Mouse (Mus musculus): ENCODE data around the gene Dzank1.
A peak's percentile ranks its signal among the peaks of the same experiment; 100 is the strongest.

The Dzank1 gene

DNA sequence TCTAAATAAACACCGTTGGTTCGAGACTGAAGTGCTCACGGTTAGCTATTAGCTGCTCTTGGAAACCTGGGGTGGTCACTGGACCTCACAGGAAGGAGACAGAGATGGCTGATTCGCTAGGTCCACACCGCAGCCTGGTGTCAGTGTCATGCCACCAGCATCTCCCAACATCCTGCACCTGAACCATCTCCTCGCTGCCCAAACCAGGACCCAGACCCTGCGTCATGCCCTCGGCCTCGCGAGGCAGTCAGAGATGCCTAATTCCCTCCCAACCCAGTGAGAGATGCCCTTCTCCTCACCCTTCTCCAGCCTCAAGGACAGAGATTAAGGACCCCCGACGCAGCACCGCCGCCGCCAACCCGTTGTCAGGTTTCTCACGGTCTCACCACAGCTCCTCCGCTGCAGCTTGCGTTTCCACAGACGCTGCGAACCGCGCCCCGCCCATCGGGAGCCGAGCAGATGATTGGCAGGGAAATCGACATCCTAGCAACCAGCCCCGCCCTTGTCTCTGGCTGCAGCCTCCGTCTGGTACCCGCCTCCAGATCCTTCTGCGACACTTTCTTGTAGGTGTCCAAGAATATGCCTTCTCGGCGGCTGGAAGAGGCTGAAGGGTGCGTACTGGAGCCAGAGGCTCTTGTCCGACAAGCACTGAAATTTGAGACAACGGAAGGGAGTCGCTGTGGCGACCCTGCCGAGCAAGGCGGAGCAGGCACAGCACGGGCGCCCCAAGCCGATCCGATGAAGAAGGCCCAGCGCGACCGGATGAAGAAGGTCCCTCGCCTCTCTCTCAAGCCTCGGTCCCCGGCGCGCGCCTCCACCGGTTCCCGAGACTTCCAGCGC is at the start of gene Dzank1, which contains the start of gene Polr3f:
Gene Dzank1 (minus strand): TSS at position 434 of the 840 bp plus-strand sequence.
Gene Polr3f (plus strand): TSS at position 738 of the 840 bp plus-strand sequence.
- DNase-seq (ENCODE audit: low read depth): peak; percentile 90

- peak; percentile 93 for DNase-seq (ENCODE audit: low read depth)
Measured at GRCm38 (mm10) chr2:144555820-144556552, 28.8 kb upstream of the Dzank1 start, which contains the start of gene Sec23b. Gene Sec23b, plus strand, starts transcription at chr2:144556229.

- no peak for DNase-seq (ENCODE audit: low read depth)
Measured at GRCm38 (mm10) chr2:144555286-144555819, 28.1 kb upstream of the Dzank1 start.

DNA sequence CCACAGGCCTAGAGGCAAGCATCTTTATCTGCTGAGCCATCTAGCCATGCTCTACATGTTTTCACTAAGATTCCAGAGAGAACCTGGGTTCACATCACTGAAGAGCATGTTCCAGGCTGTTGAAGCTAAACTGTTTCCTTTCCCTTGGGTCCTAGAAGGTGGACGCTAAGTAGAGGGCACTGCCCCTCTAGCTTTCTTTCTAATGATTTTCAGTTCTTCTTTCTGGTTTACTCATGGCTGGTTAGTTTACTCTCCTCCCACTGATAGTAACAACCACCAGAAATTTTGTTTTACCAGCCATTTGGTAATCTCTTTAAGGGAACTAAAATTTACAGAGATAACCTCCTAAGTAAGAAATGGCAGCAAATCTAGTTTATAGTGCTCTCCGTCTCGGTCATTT is 26.7 kb upstream of the Dzank1 start:
- DNase-seq (ENCODE audit: low read depth): no peak

DNA sequence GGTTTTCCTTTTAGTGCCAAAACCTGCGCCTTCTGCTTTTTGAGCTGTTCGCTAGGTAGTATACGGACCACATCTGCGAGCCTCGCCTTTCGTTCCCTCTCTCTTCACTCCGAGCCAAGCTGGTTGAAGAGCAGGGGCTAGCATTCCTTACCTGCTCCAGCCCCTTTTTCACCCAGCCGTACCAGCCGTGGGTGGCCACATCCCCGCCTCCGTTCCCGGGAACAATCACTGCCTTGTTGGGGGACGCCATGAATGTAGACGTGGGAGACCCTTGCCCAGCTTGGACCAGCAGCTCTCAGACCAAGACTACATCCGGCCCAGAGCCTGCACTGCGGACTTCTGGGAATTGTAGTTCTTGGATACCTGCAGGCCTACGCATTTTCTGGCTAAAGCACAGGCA is 23.3 kb upstream of the Dzank1 start, which contains the start of gene Rbbp9:
Gene Rbbp9 (minus strand): TSS at position 341 of the 400 bp plus-strand sequence.
- no peak for DNase-seq (ENCODE audit: low read depth)

DNA sequence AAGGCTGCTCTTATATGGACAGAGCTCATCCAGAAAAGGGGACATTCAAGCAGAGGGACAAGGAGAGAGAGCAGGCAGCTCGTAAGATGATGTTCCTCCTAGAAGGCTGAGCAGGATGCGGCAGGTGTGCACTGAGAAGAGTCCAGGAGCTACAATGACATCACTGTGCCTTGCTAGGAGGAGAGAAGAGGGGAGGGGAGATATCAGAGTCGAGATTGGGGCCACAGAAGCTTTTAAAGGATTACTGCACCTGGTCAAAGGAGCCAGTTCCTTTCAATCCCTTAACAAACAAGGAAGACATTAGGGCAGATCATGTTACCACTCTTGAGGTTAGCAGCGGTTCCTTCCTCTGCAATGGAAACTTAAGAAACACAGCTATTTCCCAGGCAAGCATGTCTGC is 20.3 kb upstream of the Dzank1 start:
- DNase-seq (ENCODE audit: low read depth): no peak

DNA sequence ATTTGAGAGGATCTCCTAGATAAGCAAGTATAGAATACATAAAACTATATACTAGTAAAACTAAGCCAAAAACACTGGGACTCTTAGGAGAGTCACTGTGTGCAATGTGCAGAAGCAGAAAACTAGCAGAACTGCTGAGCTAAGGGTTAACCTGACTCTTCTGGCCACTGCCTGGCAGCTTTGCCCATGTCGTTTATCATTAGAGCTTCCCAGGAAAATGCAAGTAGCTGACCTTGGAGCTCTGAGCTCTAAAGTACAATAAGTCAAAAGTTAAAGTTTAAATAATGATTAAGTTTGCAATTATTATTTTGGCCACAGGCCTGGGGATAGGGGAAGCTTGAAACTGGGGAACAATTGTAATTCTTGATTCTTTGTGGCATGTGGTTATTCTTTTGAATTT is 18.3 kb upstream of the Dzank1 start:
- DNase-seq (ENCODE audit: low read depth): no peak

DNA sequence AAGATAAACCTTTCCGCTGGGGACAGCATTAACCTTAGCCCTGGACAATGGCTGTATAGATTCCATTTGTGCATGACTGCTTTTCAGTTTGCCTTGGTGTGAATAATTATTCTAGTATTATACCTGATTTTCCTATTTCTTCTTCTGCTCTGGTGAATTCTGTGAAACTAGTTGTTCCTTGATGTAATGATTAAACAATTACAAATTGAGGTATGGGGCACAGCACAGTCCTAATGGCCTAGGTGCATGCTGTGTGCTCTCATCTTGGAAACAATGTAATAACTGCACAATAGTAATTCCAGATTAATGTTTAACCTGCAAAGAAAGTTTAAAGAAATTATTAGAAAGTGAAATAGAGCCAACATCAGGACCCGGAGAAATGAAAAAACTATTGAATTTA is 17.8 kb upstream of the Dzank1 start:
- no peak for DNase-seq (ENCODE audit: low read depth)

GRCm38 (mm10) chr2:144544630-144545029 is 17.4 kb upstream of the Dzank1 start:
- no peak for DNase-seq (ENCODE audit: low read depth)

GRCm38 (mm10) chr2:144543670-144544069 is 16.5 kb upstream of the Dzank1 start:
- no peak for DNase-seq (ENCODE audit: low read depth)

- DNase-seq (ENCODE audit: low read depth): no peak
Measured at GRCm38 (mm10) chr2:144541246-144541645, 14.0 kb upstream of the Dzank1 start.

DNA sequence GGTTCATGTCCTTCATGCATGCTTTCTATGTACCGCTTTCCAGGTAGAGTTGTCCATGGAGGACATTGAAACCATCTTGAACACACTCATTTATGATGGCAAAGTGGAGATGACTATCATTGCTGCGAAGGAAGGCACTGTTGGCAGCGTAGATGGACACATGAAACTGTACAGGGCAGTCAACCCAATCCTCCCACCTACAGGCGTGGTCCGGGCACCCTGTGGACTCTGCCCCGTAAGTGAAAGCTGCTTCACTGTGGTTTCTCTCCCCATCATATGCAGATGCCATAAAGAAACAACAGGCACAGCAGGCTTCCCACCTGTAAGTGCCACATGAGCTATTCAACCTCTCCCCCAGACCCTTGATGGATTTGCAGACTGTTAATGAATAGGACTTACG is 9.9 kb upstream of the Dzank1 start:
- DNase-seq (ENCODE audit: low read depth): no peak

DNA sequence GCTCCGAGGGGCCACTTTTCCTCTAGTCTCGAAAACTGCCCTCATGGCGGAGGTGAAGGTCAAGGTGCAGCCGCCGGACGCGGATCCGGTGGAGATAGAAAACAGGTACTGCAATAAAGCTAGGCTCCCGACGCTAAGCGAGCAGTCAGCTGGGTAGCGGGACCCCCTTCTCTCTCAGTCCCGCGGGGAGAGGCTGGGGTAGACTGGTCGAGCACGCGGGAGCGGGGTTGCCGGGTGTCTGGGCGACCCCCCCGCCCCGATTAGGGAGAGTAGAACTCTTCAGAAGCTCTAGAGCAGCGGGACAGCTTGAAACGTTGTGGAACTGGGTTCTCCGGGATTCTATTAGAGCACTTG is 584 bp upstream of the Dzank1 start:
- no peak for DNase-seq (ENCODE audit: low read depth)

DNA sequence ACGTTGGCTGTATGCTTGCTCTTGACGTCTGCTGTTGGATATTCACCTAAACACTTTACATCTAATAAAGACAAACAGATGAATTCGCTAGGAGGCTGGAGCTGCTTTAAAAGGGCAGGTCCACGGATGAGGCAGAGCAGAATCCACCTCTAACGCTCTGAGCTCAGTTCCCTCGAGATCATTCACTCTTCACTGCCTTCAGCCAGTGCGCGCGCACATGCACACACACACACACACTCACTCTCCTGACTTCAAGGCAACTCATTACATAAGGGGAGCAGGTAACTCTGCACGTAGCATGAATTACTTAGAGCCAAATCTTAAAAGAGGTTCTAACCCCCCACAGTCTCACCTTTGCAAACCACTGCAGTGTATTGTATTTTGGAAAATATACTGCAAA is 1.4 kb downstream of the Dzank1 start:
- DNase-seq (ENCODE audit: low read depth): no peak

DNA sequence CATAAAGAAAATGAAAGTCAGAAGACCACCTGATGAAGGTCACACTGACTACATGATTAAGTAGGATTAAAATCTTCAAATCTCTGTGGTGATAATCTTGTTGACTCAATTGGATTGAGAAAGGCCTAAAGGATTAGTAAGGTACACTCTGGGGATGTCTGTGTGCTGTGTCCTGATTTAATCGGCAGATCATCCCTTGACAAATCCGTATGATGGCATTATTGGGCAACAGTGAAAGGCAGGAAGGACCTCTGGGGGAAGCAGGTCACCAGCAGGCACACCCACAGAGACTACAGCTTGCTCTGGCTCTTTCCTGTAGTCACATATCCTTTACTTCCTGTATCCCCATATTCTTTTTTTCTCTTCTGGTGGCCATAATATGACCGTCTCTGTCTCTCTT is 7.4 kb downstream of the Dzank1 start:
- no peak for DNase-seq (ENCODE audit: low read depth)

DNA sequence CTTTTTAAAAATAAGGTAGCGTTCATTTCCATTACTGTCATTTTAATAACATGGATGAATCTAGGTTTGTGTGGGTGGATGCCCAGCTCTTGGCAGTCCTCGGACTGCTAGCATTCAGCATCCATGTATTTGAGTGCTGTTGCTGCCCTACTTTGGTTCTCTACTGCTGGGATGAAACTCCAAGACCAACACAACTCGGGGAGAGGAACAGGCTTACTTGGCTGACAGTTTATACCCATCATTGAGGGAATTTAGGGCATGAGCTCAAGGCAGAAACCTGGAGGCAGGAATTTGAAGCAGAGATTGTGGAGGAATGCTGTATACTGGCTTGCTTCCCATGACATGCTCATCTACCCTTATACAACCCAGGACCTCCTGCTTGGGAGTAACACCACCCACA is 12.6 kb downstream of the Dzank1 start:
- no peak for DNase-seq (ENCODE audit: low read depth)

DNA sequence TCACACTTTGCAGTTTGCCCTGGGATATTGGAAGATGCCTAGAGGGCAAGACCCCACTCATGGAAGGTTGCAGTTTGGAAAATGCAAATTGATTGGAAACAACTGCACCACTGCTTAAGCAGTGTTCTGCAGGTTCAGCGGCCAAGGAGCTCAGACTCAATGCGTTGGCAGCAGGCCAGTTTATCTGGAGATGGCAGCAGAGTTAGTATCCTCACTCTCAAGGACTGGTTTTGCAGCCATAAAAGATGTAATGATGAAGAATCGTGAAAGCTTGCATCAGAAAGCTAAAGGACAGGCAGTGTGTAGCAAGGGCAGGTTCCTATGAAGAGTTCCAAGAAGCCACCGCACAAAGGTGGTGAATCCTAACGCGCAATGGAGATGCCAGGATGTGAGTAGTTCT is 25.1 kb downstream of the Dzank1 start:
- DNase-seq (ENCODE audit: low read depth): no peak

GRCm38 (mm10) chr2:144489342-144489741 is 37.9 kb downstream of the Dzank1 start:
- DNase-seq (ENCODE audit: low read depth): no peak

DNA sequence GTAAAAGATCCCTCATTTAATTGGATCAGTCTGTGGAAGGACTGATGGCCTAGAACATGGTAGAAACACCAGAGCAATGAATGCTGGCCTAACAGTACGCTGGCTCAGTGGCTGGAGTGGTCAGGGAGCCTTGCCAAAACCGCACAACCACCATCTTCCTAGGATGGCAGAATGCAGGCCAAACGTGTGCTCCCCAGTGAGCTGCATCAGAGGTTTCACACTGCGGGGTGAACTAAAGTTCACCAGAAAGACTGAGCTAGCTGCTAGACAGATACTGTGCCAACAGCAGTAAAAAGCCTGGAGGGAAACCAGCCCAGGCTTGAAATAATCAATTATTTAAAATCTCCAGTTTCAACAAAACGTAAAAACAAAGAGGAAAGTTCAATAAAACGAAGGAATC is 39.7 kb downstream of the Dzank1 start:
- DNase-seq (ENCODE audit: low read depth): no peak

DNA sequence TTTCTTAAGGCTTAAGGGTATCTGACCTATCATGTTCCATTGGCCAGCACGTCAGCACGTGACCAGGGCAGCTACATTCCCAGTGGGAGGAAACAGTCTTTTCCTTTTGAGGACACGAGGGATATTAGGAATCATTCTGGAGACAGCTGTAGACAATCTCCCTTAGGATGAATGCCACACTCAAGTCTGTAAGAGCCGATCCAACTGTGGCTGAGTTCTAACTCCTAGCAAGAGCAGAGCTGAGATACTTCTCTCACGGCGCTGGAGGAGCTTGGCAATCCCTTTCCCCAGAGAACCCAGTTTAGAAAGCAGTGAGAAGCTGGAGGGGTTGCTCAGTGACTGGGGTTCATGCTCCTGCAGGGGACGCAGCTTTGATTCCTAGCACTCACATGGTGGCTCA is 41.8 kb downstream of the Dzank1 start:
- DNase-seq (ENCODE audit: low read depth): no peak

DNA sequence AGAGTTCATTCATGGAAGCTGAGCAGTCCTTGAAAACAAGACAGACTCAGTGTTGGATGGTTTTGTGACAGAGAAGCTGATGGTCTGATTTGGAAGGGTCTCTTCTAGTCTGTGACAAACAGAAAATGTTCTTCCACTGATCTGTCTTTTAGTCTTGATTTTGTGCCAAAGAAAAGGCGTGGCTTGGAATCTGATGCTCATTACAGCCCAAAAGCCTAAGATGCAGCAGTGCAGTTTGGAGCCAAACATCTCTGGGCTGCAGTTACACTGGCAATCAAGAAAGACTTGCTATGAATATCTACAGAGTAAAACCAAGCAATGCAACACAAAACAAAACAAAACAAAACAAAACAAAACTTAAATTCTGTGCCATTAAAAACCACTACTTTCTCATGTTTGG is 43.1 kb downstream of the Dzank1 start:
- DNase-seq (ENCODE audit: low read depth): no peak

DNA sequence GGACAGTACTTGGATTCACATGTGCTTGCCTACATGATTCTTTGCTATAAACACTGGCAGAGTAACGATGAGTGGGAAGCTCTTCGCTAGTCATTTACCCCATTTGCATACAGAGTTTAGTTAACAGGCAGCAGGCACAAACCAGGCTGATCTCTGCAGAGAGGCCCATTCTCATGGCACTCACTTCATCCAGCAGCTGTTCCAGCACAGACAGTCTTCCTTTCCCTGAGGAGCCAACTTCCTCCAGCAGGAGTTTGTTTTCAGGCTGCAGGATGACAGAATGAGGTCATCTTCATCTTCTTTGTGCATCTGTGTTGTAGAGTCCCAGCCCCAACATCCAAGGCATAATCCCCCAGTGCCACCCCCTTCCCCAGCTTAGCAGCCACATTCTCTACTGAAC is 47.8 kb downstream of the Dzank1 start:
- DNase-seq (ENCODE audit: low read depth): no peak

- DNase-seq (ENCODE audit: low read depth): peak; percentile 12
Measured at GRCm38 (mm10) chr2:144467203-144467602, 60.0 kb downstream of the Dzank1 start.

All from c-Kit-positive CD71-negative TER-119-negative erythroid progenitor cells, embryonic 14.5 days (primary cell).